Mouse (Mus musculus): ENCODE results near the gene Ghrl.
"Not testable (repeated sequence)": the region's sequence is repeated elsewhere in the genome, so short reads cannot be mapped to it uniquely, and the experiment has no call there.

The Ghrl gene

GRCm38 (mm10) chr6:113719878-113720277 lies at the start of gene Ghrl:
Ghrl (minus strand) TSS chr6:113719880.
- DNase-seq: no peak

- no peak for DNase-seq
These were observed 49.1 kb upstream of the Ghrl start for GRCm38 (mm10) chr6:113768804-113769203.

GRCm38 (mm10) chr6:113761644-113762043 lies 42.0 kb upstream of the Ghrl start:
- peak; percentile 62 to 69 for DNase-seq

- no peak for DNase-seq
These were observed 29.5 kb upstream of the Ghrl start for GRCm38 (mm10) chr6:113749119-113749685.

GRCm38 (mm10) chr6:113748351-113748750 lies 28.7 kb upstream of the Ghrl start:
- DNase-seq: no peak

- no peak for DNase-seq
These were observed 27.6 kb upstream of the Ghrl start for GRCm38 (mm10) chr6:113747284-113747683.

GRCm38 (mm10) chr6:113745117-113745516 lies 25.4 kb upstream of the Ghrl start:
- DNase-seq: peak; percentile 23 to 56

- no peak for DNase-seq
These were observed 23.4 kb upstream of the Ghrl start for GRCm38 (mm10) chr6:113743111-113743510.

- no peak for DNase-seq
These were observed 22.6 kb upstream of the Ghrl start for GRCm38 (mm10) chr6:113742321-113742720.

GRCm38 (mm10) chr6:113741425-113741824 lies 21.7 kb upstream of the Ghrl start:
- no peak for DNase-seq

GRCm38 (mm10) chr6:113740236-113741217 lies 20.8 kb upstream of the Ghrl start, which contains the start of gene Sec13:
Sec13 (minus strand) TSS chr6:113740743.
- peak; percentile 72 to 83 for DNase-seq

GRCm38 (mm10) chr6:113737318-113738046 lies 17.8 kb upstream of the Ghrl start:
- peak; percentile 13 to 15 for DNase-seq

- DNase-seq: no peak
These were observed 11.6 kb upstream of the Ghrl start for GRCm38 (mm10) chr6:113731296-113731695.

- no peak for DNase-seq
These were observed 8.5 kb upstream of the Ghrl start for GRCm38 (mm10) chr6:113728181-113728580.

GRCm38 (mm10) chr6:113721061-113721460 lies 1.4 kb upstream of the Ghrl start:
- no peak for DNase-seq

- no peak for DNase-seq
These were observed 2.1 kb downstream of the Ghrl start for GRCm38 (mm10) chr6:113717541-113717940.

GRCm38 (mm10) chr6:113714797-113715196 lies 4.9 kb downstream of the Ghrl start:
- peak; percentile 47 to 59 for DNase-seq

- DNase-seq: no peak
These were observed 5.4 kb downstream of the Ghrl start for GRCm38 (mm10) chr6:113714276-113714675.

GRCm38 (mm10) chr6:113713389-113713788 lies 6.3 kb downstream of the Ghrl start:
- DNase-seq: not testable (repeated sequence)

GRCm38 (mm10) chr6:113712718-113713117 lies 7.0 kb downstream of the Ghrl start:
- DNase-seq: no peak

- DNase-seq: peak; percentile 36 to 47
These were observed 22.2 kb downstream of the Ghrl start for GRCm38 (mm10) chr6:113697222-113698205.
